Mouse (Mus musculus) lung, embryonic 14.5 days (tissue): Measurements from ENCODE around the gene Sacs. TPM values are rescaled to one million over a fixed set of nuclear protein-coding genes. Genes with fewer than 3 reads are reported as not detected.

Source experiments
- ATAC-seq: fragments of 200-750 bp; cut with Nextera tagmentation; 2 replicates; pipeline ENCODE4 v1.8.0; 2017; ENCODE audit warnings: mild to moderate bottlenecking, moderate TSS enrichment, moderate library complexity; ENCODE audit not compliant: insufficient read depth
- DNase-seq: peaks from one replicate; pipeline ENCODE4 v3.0.0-alpha.2; 2015
- H3K27ac ChIP-seq: fragments of 300-500 bp; sonication (generic); 2 replicates; pipeline ENCODE4 v1.5.1; 2014; ENCODE audit warnings: low read depth, mild to moderate bottlenecking, moderate library complexity
- H3K27me3 ChIP-seq: fragments of 300-500 bp; sonication (generic); 2 replicates; pipeline ENCODE4 v1.6.1; 2014; ENCODE audit warnings: low read length, control low read depth; ENCODE audit not compliant: insufficient read depth
- H3K36me3 ChIP-seq: fragments of 300-500 bp; sonication (generic); 2 replicates; pipeline ENCODE4 v1.6.1; 2014; ENCODE audit warnings: control low read depth; ENCODE audit not compliant: insufficient read depth
- H3K4me1 ChIP-seq: fragments of 300-500 bp; sonication (generic); 2 replicates; pipeline ENCODE4 v1.6.1; 2014; ENCODE audit warnings: antibody characterized with exemption, control low read depth; ENCODE audit not compliant: insufficient read depth
- H3K4me2 ChIP-seq: fragments of 300-500 bp; sonication (generic); 2 replicates; pipeline ENCODE4 v1.6.1; 2014; ENCODE audit warnings: mild to moderate bottlenecking
- H3K4me3 ChIP-seq: fragments of 300-500 bp; sonication (generic); 2 replicates; pipeline ENCODE4 v1.5.1; 2014; ENCODE audit warnings: low read depth, low read length
- H3K9ac ChIP-seq: fragments of 300-500 bp; sonication (generic); 2 replicates; pipeline ENCODE4 v1.6.1; 2014
- H3K9me3 ChIP-seq: fragments of 300-500 bp; sonication (generic); 2 replicates; pipeline ENCODE4 v1.6.1; 2016; ENCODE audit warnings: low read depth, low read length, control low read depth
- CTCF ChIP-seq: IDR thresholded peaks from 2 replicates; pipeline ENCODE4 v1.5.1; 2016; ENCODE audit warnings: antibody characterized with exemption, low read depth
- WGBS: fragments of 180-500 bp; shearing (Covaris S2); extraction: QIAGEN DNeasy Blood & Tissue Kit; methylation state at CpG from one replicate; pipeline ENCODE4 v1.1.7; 2014; 5-methylcytosine and 5-hydroxymethylcytosine counted together
- polyA plus RNA-seq: library from polyadenylated mRNA; unstranded; fragments of >200 nt; fragmentation: Nextera tagmentation; extraction: Ambion mirVana; gene quantifications from 2 replicates; pipeline ENCODE4 v1.2.1, GENCODE M21; 2014

Gene Sacs
- polyA plus RNA-seq, 1 experiment from 2014 or later, result 3.6 TPM

DNA sequence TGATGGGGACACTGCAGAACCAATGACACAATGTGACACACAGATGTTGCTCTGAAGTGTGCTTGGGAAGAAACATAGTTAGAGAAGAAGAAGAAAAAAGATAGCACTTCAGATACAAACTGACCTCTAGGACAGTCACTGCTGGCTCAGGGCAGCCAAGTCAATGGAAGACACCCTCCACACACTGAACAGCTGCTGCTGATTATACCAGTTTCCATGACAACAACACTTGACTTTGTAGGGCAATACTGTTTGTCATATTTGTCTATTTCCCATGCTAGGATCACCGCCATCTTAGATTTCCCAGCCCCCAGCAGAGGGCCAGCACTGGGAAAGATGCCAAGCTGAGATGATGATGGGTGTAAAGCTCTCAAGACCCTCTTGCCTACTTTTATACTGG lies 22.7 kb downstream of the Sacs start:
- 52% methylated on average over 1 of the region's 1 CpGs for WGBS
- Histone ChIP-seq H3K27ac (peak overlapping the region; percentile 5; the same call in 1 of the 2 replicates), H3K4me1 (peaks cover 3% of the 10 kb centered on the region; the same call in 1 of the 2 replicates)

DNA sequence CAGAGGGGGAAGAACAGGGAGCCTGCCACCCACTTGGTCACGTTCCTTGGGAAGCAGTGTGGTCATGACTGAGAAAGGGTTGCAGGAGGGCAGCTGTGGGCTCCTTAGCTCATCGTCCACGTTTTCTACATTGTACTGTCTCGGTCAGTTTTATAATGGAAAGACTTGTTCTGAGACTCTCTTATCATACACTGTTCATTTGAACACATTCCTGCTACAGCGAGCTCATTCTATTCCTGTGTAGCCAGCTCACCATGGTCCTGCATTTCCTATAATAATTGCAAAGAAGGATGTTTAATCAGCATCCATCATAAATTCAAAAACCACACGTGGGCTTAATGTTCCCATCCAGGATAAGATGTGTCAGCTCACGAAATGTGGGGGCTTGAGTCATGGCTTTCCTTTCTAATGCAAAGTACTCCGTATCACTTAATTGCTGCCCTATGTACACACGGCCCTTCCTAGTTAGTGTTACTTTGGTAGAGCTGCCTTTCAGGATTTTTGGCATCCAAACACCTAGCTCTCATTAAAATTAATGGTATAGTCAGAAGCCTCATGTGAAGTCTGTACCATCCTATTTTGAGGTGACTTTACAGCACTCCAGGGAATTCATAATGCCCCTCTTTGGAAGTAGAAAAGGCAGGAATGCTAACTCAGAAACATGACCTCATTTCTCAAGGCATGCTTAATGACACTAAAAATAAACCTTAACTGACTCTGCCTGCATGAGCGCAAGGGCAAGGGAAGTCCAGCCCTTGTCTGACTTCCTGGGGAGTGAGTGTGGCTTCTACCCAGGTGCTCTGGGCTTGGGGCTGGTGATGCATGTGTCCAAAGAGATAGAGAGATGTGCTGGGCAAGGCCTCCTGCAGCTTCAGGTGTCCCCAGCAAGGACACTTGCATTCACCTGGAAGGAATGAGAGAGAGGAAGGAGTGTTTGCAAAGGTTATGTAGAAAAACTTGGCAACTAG lies 23.4 kb downstream of the Sacs start:
- TF ChIP-seq CTCF, result no peak
- ATAC-seq (no peak; the same call in 1 of the 2 replicates), DNase-seq (peak; percentile 33)
- Histone ChIP-seq H3K27me3 (no peaks in the 10 kb centered on the region), H3K36me3 (no peaks in the 10 kb centered on the region), H3K27ac (peak overlapping the region; percentile 5; the same call in 1 of the 2 replicates), H3K9me3 (no peaks in the 10 kb centered on the region), H3K4me3 (no peak overlapping the region), H3K4me1 (peaks cover 3% of the 10 kb centered on the region; the same call in 1 of the 2 replicates), H3K9ac (no peak overlapping the region), H3K4me2 (no peak overlapping the region)
- WGBS, result 52% methylated on average over 10 of the region's 10 CpGs

More for the DNA sequence above, 22.7 kb downstream of the Sacs start:
- Histone ChIP-seq H3K36me3 (no peaks in the 10 kb centered on the region), H3K27me3 (no peaks in the 10 kb centered on the region), H3K9me3 (no peaks in the 10 kb centered on the region), H3K9ac (no peak overlapping the region), H3K4me3 (no peak overlapping the region), H3K4me2 (no peak overlapping the region)
- DNase-seq, result peak; percentile 48
- no peak for TF ChIP-seq CTCF
- no peak; the same call in 1 of the 2 replicates for ATAC-seq

DNA sequence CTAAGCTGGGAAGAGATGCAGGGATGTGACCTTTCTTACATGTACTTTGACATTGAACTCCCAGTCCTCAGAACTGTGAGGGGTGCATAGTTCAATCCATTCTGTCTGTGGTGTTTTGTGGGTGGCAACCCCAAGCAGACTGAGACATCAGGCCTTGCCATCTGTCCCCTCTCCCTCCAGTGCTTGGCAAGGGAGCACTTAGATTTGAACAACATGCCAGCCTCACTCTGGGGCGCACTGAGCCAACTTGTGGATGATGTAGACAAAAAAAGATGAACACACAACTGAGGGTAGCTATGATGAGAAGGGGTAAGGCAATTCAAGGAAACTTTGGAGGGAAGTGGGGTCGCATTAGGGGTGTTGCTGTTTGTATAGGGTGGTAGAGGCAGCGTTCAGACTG lies 26.2 kb downstream of the Sacs start:
- no peak for DNase-seq
- peaks cover 2% of the 10 kb centered on the region; the same call in 1 of the 2 replicates for H3K4me1 ChIP-seq
- H3K4me3 ChIP-seq, result no peak overlapping the region
- H3K9ac ChIP-seq, result no peak overlapping the region
- H3K9me3 ChIP-seq, result no peaks in the 10 kb centered on the region
- 87% methylated on average over 3 of the region's 3 CpGs for WGBS
- TF ChIP-seq CTCF, result no peak
- ATAC-seq, result no peak
- H3K36me3 ChIP-seq, result no peaks in the 10 kb centered on the region
- H3K4me2 ChIP-seq, result no peak overlapping the region
- H3K27ac ChIP-seq, result no peak overlapping the region
- 0 out of 2 replicates have a peak, but pooled peaks cover 3% of the 10 kb centered on the region for H3K27me3 ChIP-seq

DNA sequence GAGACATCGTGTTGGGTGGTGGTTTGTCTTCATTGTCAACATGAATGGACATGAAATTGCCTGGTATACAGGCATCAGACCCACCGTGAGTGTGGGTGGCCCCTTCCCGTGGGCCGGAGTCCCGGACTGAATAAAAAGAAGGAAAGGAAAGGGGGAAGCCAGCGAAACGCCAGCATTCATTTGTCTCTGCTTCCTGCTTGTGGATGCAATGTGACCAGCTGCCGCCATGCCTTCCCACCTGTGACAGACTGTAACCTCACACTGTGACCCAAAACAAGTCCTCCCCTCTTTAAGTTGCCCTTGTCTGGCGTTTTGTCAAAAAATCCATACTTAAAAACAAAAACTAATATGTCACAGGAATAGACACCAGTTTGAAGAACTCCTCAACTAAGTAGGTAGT lies 27.7 kb downstream of the Sacs start:
- DNase-seq, result no peak
- 71% methylated on average over 9 of the region's 9 CpGs for WGBS
- ATAC-seq, result no peak
- Histone ChIP-seq H3K4me1 (no peaks in the 10 kb centered on the region; the same call in 1 of the 2 replicates), H3K4me3 (no peak overlapping the region), H3K9me3 (no peaks in the 10 kb centered on the region), H3K36me3 (no peaks in the 10 kb centered on the region), H3K4me2 (no peak overlapping the region), H3K27ac (no peak overlapping the region), H3K9ac (no peak overlapping the region), H3K27me3 (0 out of 2 replicates have a peak, but pooled peaks cover 3% of the 10 kb centered on the region)
- no peak for TF ChIP-seq CTCF

DNA sequence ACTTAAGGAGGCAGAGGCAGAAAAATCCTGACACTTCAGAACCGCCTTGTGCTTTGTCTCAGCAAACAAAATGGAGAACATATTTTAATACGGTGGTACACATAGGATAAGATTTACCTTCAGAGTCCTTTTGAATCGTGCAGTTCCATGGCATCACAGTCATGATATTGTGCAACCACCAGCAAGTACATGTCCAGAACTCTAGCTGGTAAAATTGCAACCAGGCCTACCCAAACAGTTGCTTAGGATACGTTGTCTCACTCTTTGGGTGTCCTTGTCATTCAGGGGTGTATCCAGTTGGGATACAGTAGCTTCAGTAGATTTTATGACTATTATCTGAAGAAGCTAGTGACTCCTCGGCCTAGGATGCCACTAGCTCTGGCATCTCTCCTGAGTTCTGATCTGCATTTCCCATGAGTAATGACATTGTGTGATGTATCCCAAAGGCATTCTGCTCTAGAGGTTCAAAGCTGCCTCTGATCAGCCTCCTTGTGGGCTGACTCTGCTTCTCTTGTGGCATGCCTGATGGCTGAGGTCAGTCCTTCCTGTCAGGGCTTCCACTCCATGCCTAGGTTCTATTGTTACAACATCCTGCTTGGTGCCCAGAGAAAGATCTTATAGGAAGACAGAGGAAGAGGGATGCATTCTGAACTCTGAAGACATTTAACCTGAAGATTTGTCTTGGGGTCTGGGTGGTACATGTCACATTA lies 33.2 kb downstream of the Sacs start:
- 83% methylated on average over 5 of the region's 5 CpGs for WGBS
- ATAC-seq (no peak), DNase-seq (peak; percentile 44)
- Histone ChIP-seq H3K36me3 (no peaks in the 10 kb centered on the region), H3K27ac (no peak overlapping the region), H3K4me2 (no peak overlapping the region), H3K4me3 (no peak overlapping the region), H3K4me1 (peaks cover 3% of the 10 kb centered on the region; the same call in 1 of the 2 replicates), H3K9me3 (no peaks in the 10 kb centered on the region), H3K9ac (no peak overlapping the region), H3K27me3 (0 out of 2 replicates have a peak, but pooled peaks cover 3% of the 10 kb centered on the region)
- no peak for TF ChIP-seq CTCF

DNA sequence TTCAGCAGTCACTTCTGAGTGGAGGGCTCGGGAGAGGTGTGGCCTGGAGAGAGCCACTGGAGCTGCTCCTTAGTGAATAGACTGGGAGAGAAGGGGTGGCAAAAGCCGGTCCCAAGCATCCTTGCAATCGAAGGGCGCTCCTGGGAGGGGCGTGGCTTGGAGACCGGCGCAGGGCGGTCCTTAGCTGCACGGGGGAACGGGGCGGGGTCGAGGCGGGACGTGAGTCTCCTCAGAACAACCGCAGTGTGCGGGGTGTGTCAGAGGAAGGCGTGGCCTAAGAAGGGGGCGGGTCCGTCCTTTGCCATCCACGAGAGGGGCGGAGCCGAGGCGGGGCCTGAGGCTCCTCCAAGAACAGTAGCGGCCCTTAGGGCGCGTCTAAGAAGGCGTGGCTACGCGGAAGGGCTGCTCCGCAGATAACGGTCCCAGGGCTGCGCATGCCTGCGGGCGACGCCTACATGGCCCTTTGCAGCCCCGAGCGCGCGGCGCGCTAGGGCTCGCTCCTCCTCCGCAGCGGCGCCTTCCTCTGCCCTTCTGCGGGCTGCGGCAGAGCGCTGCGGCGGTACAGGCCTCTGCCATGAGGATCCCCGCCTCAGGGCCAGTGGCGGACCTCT lies 34.4 kb downstream of the Sacs start:
- 0 out of 2 replicates have a peak, but pooled peaks cover 3% of the 10 kb centered on the region for H3K27me3 ChIP-seq
- no peaks in the 10 kb centered on the region for H3K36me3 ChIP-seq
- peak overlapping the region; percentile 79 for H3K4me3 ChIP-seq
- H3K4me1 ChIP-seq, result peaks cover 3% of the 10 kb centered on the region; the same call in 1 of the 2 replicates
- peak; percentile 100 for DNase-seq
- peak overlapping the region; percentile 79 for H3K4me2 ChIP-seq
- TF ChIP-seq CTCF, result no peak
- peak; percentile 99 for ATAC-seq
- WGBS, result under 1% methylated on average over 52 of the region's 52 CpGs
- no peaks in the 10 kb centered on the region for H3K9me3 ChIP-seq
- H3K9ac ChIP-seq, result peak overlapping the region; percentile 70
- peak overlapping the region; percentile 88 for H3K27ac ChIP-seq
